8 mouse cellular contexts compared by ENCODE assay signal in the genomic region with DNA sequence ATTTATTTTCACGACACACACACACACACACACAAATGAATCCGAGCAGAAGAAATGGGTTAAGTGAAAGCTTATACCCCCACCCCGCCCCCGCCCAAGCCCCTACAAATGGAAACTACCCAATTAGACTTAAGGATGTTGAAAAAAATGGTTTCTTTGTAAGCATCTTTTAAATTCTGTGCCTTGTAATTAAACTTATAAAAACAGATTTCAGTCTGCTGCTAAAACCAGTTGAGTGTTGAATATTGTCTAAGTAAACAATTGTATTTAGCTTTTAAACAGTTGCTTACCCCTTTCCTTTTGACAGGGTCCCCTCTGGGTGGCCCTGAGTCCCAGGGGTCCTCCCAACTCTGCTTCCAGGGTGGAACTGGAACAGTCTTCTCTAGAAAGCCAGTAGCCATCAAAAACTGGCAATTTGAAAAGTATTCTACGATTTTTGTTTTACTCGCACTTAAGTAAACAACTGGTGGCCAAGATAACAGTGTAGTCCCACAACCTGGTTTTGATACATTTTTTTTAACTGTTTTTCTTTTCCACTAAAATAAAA. TPM values are rescaled to one million over a fixed set of nuclear protein-coding genes. Genes with fewer than 3 reads are reported as not detected.
DNase-seq lines count a peak whose midpoint lies in the region; ATAC-seq and TF ChIP-seq lines count a peak whose summit lies in the region.

No protein-coding gene starts in this region.

- H3K27ac ChIP-seq in kidney, embryonic 15.5 days, result peak overlapping the region; percentile 100
- H3K27ac ChIP-seq in bone marrow macrophage, adult 2 months (ENCODE audit: insufficient read depth, low read depth, low read length), result peak overlapping the region; percentile 87
- peak overlapping the region; percentile 100 for H3K27ac ChIP-seq in hindbrain, embryonic 15.5 days (replicated peaks)
- H3K27ac ChIP-seq in midbrain, embryonic 16.5 days (ENCODE audit: low read length), result peak overlapping the region; percentile 100

- H3K4me3 ChIP-seq in kidney, embryonic 15.5 days (replicated peaks), result peak overlapping the region; percentile 80
- peak overlapping the region; percentile 71 for H3K4me3 ChIP-seq in bone marrow macrophage, adult 2 months (ENCODE audit: insufficient read depth, low read length)
- peak overlapping the region; percentile 77 for H3K4me3 ChIP-seq in hindbrain, embryonic 15.5 days
- H3K4me3 ChIP-seq in midbrain, embryonic 16.5 days (ENCODE audit: low read depth, low read length), result peak overlapping the region; percentile 83

- WGBS in kidney, embryonic 15.5 days, result 16% methylated on average over 6 of the region's 6 CpGs
- WGBS in hindbrain, embryonic 15.5 days, result 15% methylated on average over 6 of the region's 6 CpGs
- WGBS in midbrain, embryonic 16.5 days, result 19% methylated on average over 6 of the region's 6 CpGs

- no peak for DNase-seq in kidney, postnatal 36 days
- DNase-seq in adrenal gland, postnatal 4 days (ENCODE audit: low spot score in 2 of 2), result no peak
- no peak for DNase-seq in adrenal gland, postnatal 14 days
- DNase-seq in urinary bladder, postnatal 36 days (ENCODE audit: low spot score in 2 of 2), result no peak

- no peak for TF ChIP-seq CTCF in bone marrow macrophage, adult 2 months (IDR thresholded peaks at IDR 0.05; ENCODE audit: low read depth, low read length)

- H3K36me3 ChIP-seq in kidney, embryonic 15.5 days, result peaks cover 30% of the 10 kb centered on the region
- H3K36me3 ChIP-seq in hindbrain, embryonic 15.5 days, result peaks cover 27% of the 10 kb centered on the region
- peaks cover 23% of the 10 kb centered on the region for H3K36me3 ChIP-seq in midbrain, embryonic 16.5 days (ENCODE audit: control insufficient read depth, insufficient read depth, low read length)

- H3K4me2 ChIP-seq in kidney, embryonic 15.5 days, result peak overlapping the region; percentile 62
- peak overlapping the region; percentile 53 for H3K4me2 ChIP-seq in hindbrain, embryonic 15.5 days
- peak overlapping the region; percentile 63 for H3K4me2 ChIP-seq in midbrain, embryonic 16.5 days (ENCODE audit: low read length)

- no peaks in the 10 kb centered on the region for H3K27me3 ChIP-seq in kidney, embryonic 15.5 days
- H3K27me3 ChIP-seq in hindbrain, embryonic 15.5 days, result no peaks in the 10 kb centered on the region
- H3K27me3 ChIP-seq in midbrain, embryonic 16.5 days (ENCODE audit: control insufficient read depth, insufficient read depth, low read depth, low read length), result no peaks in the 10 kb centered on the region

- H3K9ac ChIP-seq in kidney, embryonic 15.5 days, result peak overlapping the region; percentile 99
- peak overlapping the region; percentile 94 for H3K9ac ChIP-seq in hindbrain, embryonic 15.5 days
- peak overlapping the region; percentile 100 for H3K9ac ChIP-seq in midbrain, embryonic 16.5 days (ENCODE audit: low read depth, low read length)

- H3K9me3 ChIP-seq in kidney, embryonic 15.5 days (replicated peaks), result no peaks in the 10 kb centered on the region
- H3K9me3 ChIP-seq in hindbrain, embryonic 15.5 days, result no peaks in the 10 kb centered on the region
- H3K9me3 ChIP-seq in midbrain, embryonic 16.5 days (replicated peaks; ENCODE audit: control insufficient read depth, low read length, poor library complexity, severe bottlenecking), result no peaks in the 10 kb centered on the region

- peaks cover 7% of the 10 kb centered on the region for H3K4me1 ChIP-seq in kidney, embryonic 15.5 days
- H3K4me1 ChIP-seq in bone marrow macrophage, adult 2 months (ENCODE audit: control insufficient read depth, insufficient read depth, low read length), result peaks cover 5% of the 10 kb centered on the region; the same call in 1 of the 2 replicates
- peaks cover 14% of the 10 kb centered on the region for H3K4me1 ChIP-seq in hindbrain, embryonic 15.5 days (replicated peaks)
- peaks cover 3% of the 10 kb centered on the region; the same call in 1 of the 2 replicates for H3K4me1 ChIP-seq in midbrain, embryonic 16.5 days (ENCODE audit: control insufficient read depth, insufficient read depth, low read length)

- ATAC-seq in kidney, embryonic 15.5 days (replicated peaks; ENCODE audit: low FRiP score), result no peak
- ATAC-seq in hindbrain, embryonic 15.5 days (ENCODE audit: low FRiP score, low read depth), result no peak
- ATAC-seq in midbrain, embryonic 16.5 days, result no peak

- TF ChIP-seq POLR2A in bone marrow macrophage, adult 2 months (IDR thresholded peaks at IDR 0.05; ENCODE audit: borderline replicate concordance, low read depth, low read length), result no peak

RNA-seq across cellular contexts. Expression of a gene that starts 3.6 kb away (rescaled TPM):
- polyA plus RNA-seq in kidney, embryonic 15.5 days (2015; fragmentation: Nextera tagmentation; extraction: Ambion mirVana), result 57.3 and 57.4 TPM in 2 replicates
- 23.2 and 25.6 TPM in 2 replicates for polyA plus RNA-seq in bone marrow macrophage, adult 2 months (2012; ENCODE audit: insufficient read depth, insufficient read length, missing spikeins)
- 40.2 and 46.6 TPM in 2 replicates for polyA plus RNA-seq in hindbrain, embryonic 15.5 days (2015; fragmentation: Nextera tagmentation; extraction: Ambion mirVana)
- 53.4 and 55.8 TPM in 2 replicates for polyA plus RNA-seq in midbrain, embryonic 16.5 days (2015; fragmentation: Nextera tagmentation; extraction: Ambion mirVana)
- total RNA-seq in adrenal gland, postnatal 4 days (2021), result 100 to 1,000 TPM; 146 to 159 TPM
- 107 and 117 TPM in 2 replicates for total RNA-seq in adrenal gland, postnatal 14 days (2021)
